Mouse (Mus musculus) liver, embryonic 11.5 days (tissue): ENCODE measurements around the gene Syndig1. TPM values are rescaled to one million over a fixed set of nuclear protein-coding genes. Genes with fewer than 3 reads are reported as not detected.

Experiments
- ATAC-seq: fragments of 200-750 bp; cut with Nextera tagmentation; replicated peaks from 2 replicates; pipeline ENCODE4 v1.8.0; 2017; ENCODE audit warnings: moderate number of reproducible peaks, mild to moderate bottlenecking, moderate TSS enrichment, moderate library complexity; ENCODE audit not compliant: low FRiP score
- DNase-seq: peaks from one replicate; pipeline ENCODE4 v3.0.0-alpha.2; 2017; ENCODE audit warnings: low spot score
- H3K27ac ChIP-seq: fragments of 300-500 bp; sonication (generic); 2 replicates; pipeline ENCODE4 v1.5.1; 2014; ENCODE audit warnings: mild to moderate bottlenecking, low read depth, low read length, control low read depth
- H3K27me3 ChIP-seq: fragments of 300-500 bp; sonication (generic); replicated peaks from 2 replicates; pipeline ENCODE4 v1.6.1; 2014; ENCODE audit warnings: low read length, mixed read lengths; ENCODE audit not compliant: control insufficient read depth, insufficient read depth
- H3K36me3 ChIP-seq: fragments of 300-500 bp; sonication (generic); 2 replicates; pipeline ENCODE4 v1.6.1; 2014; ENCODE audit warnings: mild to moderate bottlenecking, low read length, moderate library complexity, mixed read lengths; ENCODE audit not compliant: control insufficient read depth, insufficient read depth
- H3K4me1 ChIP-seq: fragments of 300-500 bp; sonication (generic); replicated peaks from 2 replicates; pipeline ENCODE4 v1.6.1; 2014; ENCODE audit warnings: low read length, mixed read lengths; ENCODE audit not compliant: control insufficient read depth, insufficient read depth
- H3K4me2 ChIP-seq: fragments of 300-500 bp; sonication (generic); 2 replicates; pipeline ENCODE4 v1.6.1; 2014; ENCODE audit warnings: mild to moderate bottlenecking, control low read depth, moderate library complexity
- H3K4me3 ChIP-seq: fragments of 300-500 bp; sonication (generic); 2 replicates; pipeline ENCODE4 v1.5.1; 2014; ENCODE audit warnings: low read depth, low read length, control low read depth
- H3K9ac ChIP-seq: fragments of 300-500 bp; sonication (generic); 2 replicates; pipeline ENCODE4 v1.6.1; 2014; ENCODE audit warnings: low read depth, low read length, control low read depth
- H3K9me3 ChIP-seq: fragments of 300-500 bp; sonication (generic); 2 replicates; pipeline ENCODE4 v1.6.1; 2016; ENCODE audit warnings: low read length, inconsistent platforms, mixed read lengths; ENCODE audit not compliant: control insufficient read depth
- WGBS: fragments of 180-500 bp; shearing (Covaris S2); extraction: QIAGEN DNeasy Blood & Tissue Kit; methylation state at CpG from one replicate; pipeline ENCODE4 v1.1.7; 2014; 5-methylcytosine and 5-hydroxymethylcytosine counted together
- polyA plus RNA-seq: library from polyadenylated mRNA; unstranded; fragments of >200 nt; fragmentation: Nextera tagmentation; extraction: Ambion mirVana; gene quantifications from 2 replicates; pipeline ENCODE4 v1.2.1, GENCODE M21; 2014

Gene Syndig1
- polyA plus RNA-seq, 1 experiment from 2014 or later = 1.6 TPM

- 1% methylated on average over 79 of the region's 82 CpGs for WGBS
- DNase-seq = peak; percentile 38
- H3K27ac ChIP-seq = no peak within 1 kb of the TSS
- no peaks in the 10 kb centered on the region for H3K9me3 ChIP-seq
- H3K4me2 ChIP-seq = peak within 1 kb of the TSS; percentile 68
- no peaks in the 10 kb centered on the region for H3K36me3 ChIP-seq
- peaks cover 39% of the 10 kb centered on the region for H3K27me3 ChIP-seq
- no peak within 1 kb of the TSS for H3K9ac ChIP-seq
- H3K4me1 ChIP-seq = no peaks in the 10 kb centered on the region
- ATAC-seq = peak; percentile 48
- peak within 1 kb of the TSS; percentile 47 for H3K4me3 ChIP-seq
Measured at GRCm38 (mm10) chr2:149830536-149831458, 1.8 kb downstream of the Syndig1 start, which contains the start of gene C530025M09Rik. C530025M09Rik (minus strand) TSS chr2:149831213.

GRCm38 (mm10) chr2:149831459-149832245, 2.6 kb downstream of the Syndig1 start:
- H3K36me3 ChIP-seq = no peaks in the 10 kb centered on the region
- DNase-seq = no peak
- no peak overlapping the region for H3K27ac ChIP-seq
- 4% methylated on average over 29 of the region's 29 CpGs for WGBS
- H3K4me1 ChIP-seq = no peaks in the 10 kb centered on the region
- peaks cover 39% of the 10 kb centered on the region for H3K27me3 ChIP-seq
- H3K9ac ChIP-seq = no peak overlapping the region
- H3K4me2 ChIP-seq = peak overlapping the region; percentile 68
- no peaks in the 10 kb centered on the region for H3K9me3 ChIP-seq
- ATAC-seq = no peak
- peak overlapping the region; percentile 47 for H3K4me3 ChIP-seq

GRCm38 (mm10) chr2:149832301-149832700, 3.3 kb downstream of the Syndig1 start:
- DNase-seq (no peak), ATAC-seq (no peak)
- no peak overlapping the region for H3K4me2 ChIP-seq
- H3K4me3 ChIP-seq = no peak overlapping the region
- H3K27me3 ChIP-seq = peaks cover 39% of the 10 kb centered on the region
- no peak overlapping the region for H3K27ac ChIP-seq
- H3K36me3 ChIP-seq = no peaks in the 10 kb centered on the region
- no peak overlapping the region for H3K9ac ChIP-seq
- no peaks in the 10 kb centered on the region for H3K9me3 ChIP-seq
- WGBS = 13% methylated on average over 5 of the region's 5 CpGs
- H3K4me1 ChIP-seq = no peaks in the 10 kb centered on the region

GRCm38 (mm10) chr2:149835091-149835490, 6.1 kb downstream of the Syndig1 start:
- peaks cover 26% of the 10 kb centered on the region for H3K27me3 ChIP-seq
- 78% methylated on average over 1 of the region's 1 CpGs for WGBS
- no peaks in the 10 kb centered on the region for H3K36me3 ChIP-seq
- H3K9me3 ChIP-seq = no peaks in the 10 kb centered on the region
- no peak for ATAC-seq
- H3K4me2 ChIP-seq = no peak overlapping the region
- H3K4me3 ChIP-seq = no peak overlapping the region
- no peak overlapping the region for H3K27ac ChIP-seq
- H3K9ac ChIP-seq = no peak overlapping the region
- H3K4me1 ChIP-seq = no peaks in the 10 kb centered on the region
- no peak for DNase-seq

GRCm38 (mm10) chr2:149836471-149837135, 7.6 kb downstream of the Syndig1 start:
- no peak overlapping the region for H3K4me2 ChIP-seq
- H3K9me3 ChIP-seq = no peaks in the 10 kb centered on the region
- DNase-seq = no peak
- H3K36me3 ChIP-seq = no peaks in the 10 kb centered on the region
- H3K9ac ChIP-seq = no peak overlapping the region
- H3K27ac ChIP-seq = no peak overlapping the region
- no peaks in the 10 kb centered on the region for H3K4me1 ChIP-seq
- H3K27me3 ChIP-seq = peaks cover 11% of the 10 kb centered on the region
- WGBS = 72% methylated on average over 2 of the region's 2 CpGs
- ATAC-seq = no peak
- H3K4me3 ChIP-seq = no peak overlapping the region

- Histone ChIP-seq H3K4me1 (no peaks in the 10 kb centered on the region), H3K36me3 (no peaks in the 10 kb centered on the region), H3K4me2 (no peak overlapping the region), H3K9me3 (no peaks in the 10 kb centered on the region), H3K9ac (no peak overlapping the region), H3K27me3 (no peaks in the 10 kb centered on the region), H3K4me3 (no peak overlapping the region), H3K27ac (no peak overlapping the region)
- ATAC-seq (no peak), DNase-seq (no peak)
- 65% methylated on average over 2 of the region's 2 CpGs for WGBS
Measured at GRCm38 (mm10) chr2:149839666-149840065, 10.7 kb downstream of the Syndig1 start.

GRCm38 (mm10) chr2:149844575-149844974, 15.6 kb downstream of the Syndig1 start:
- no peaks in the 10 kb centered on the region for H3K36me3 ChIP-seq
- DNase-seq (no peak), ATAC-seq (no peak)
- no peaks in the 10 kb centered on the region for H3K27me3 ChIP-seq
- H3K9ac ChIP-seq = no peak overlapping the region
- H3K4me2 ChIP-seq = no peak overlapping the region
- 66% methylated on average over 2 of the region's 2 CpGs for WGBS
- no peaks in the 10 kb centered on the region for H3K9me3 ChIP-seq
- H3K4me1 ChIP-seq = no peaks in the 10 kb centered on the region
- H3K27ac ChIP-seq = no peak overlapping the region
- no peak overlapping the region for H3K4me3 ChIP-seq

- Histone ChIP-seq H3K4me2 (no peak overlapping the region), H3K4me3 (no peak overlapping the region), H3K9me3 (no peaks in the 10 kb centered on the region), H3K27ac (no peak overlapping the region), H3K4me1 (no peaks in the 10 kb centered on the region), H3K9ac (no peak overlapping the region), H3K27me3 (no peaks in the 10 kb centered on the region), H3K36me3 (no peaks in the 10 kb centered on the region)
- 60% methylated on average over 4 of the region's 4 CpGs for whole genome bisulfite sequencing
- DNase-seq (no peak), ATAC-seq (no peak)
Measured at GRCm38 (mm10) chr2:149848778-149849177, 19.8 kb downstream of the Syndig1 start.
